ENCODE assay signal across 17 mouse cellular contexts in genomic region chr11:96843627-96844026, GRCm38 (mm10). TPM values are rescaled to one million over a fixed set of nuclear protein-coding genes. Genes with fewer than 3 reads are reported as not detected.
"Had no signal": no experiment of that assay in that cellular context is flagged by ENCODE, and none has a peak within 500 bp of the region (broad histone marks: within the 10 kb centered on the region; RNA-seq: fewer than 3 reads in every experiment).

No protein-coding gene starts in this region.

- H3K27ac ChIP-seq: neural tube, embryonic 13.5 days; neural tube, embryonic 15.5 days; stomach, embryonic 15.5 days; stomach, postnatal 0 days had no signal

- H3K9me3 ChIP-seq: neural tube, embryonic 13.5 days; neural tube, embryonic 15.5 days; stomach, embryonic 15.5 days had no signal

- H3K4me1 ChIP-seq: neural tube, embryonic 15.5 days; stomach, embryonic 15.5 days had no signal

- DNase-seq: retina, postnatal 1 day; right cerebral cortex, adult 18-20 months; right cerebral cortex, postnatal 14 days; right cerebral cortex, postnatal 25 days; right cerebral cortex, postnatal 4 days; spleen, adult 18-20 months; thymus, adult 18-20 months; thymus, adult 2 months; thymus, postnatal 14 days; thymus, postnatal 25 days; thymus, postnatal 36 days; thymus, postnatal 4 days had no signal

- H3K4me3 ChIP-seq: neural tube, embryonic 13.5 days; neural tube, embryonic 15.5 days; stomach, embryonic 15.5 days had no signal

- H3K9ac ChIP-seq: neural tube, embryonic 13.5 days; neural tube, embryonic 15.5 days; stomach, embryonic 15.5 days had no signal

- H3K36me3 ChIP-seq: neural tube, embryonic 13.5 days; neural tube, embryonic 15.5 days; stomach, embryonic 15.5 days had no signal

- H3K27me3 ChIP-seq: neural tube, embryonic 13.5 days; neural tube, embryonic 15.5 days; stomach, embryonic 15.5 days had no signal

- H3K4me2 ChIP-seq: neural tube, embryonic 13.5 days; neural tube, embryonic 15.5 days; stomach, embryonic 15.5 days had no signal

RNA-seq across cellular contexts. Expression of gene Copz2, which starts 6.0 kb away (rescaled TPM):
- total RNA-seq: neutrophil, adult 5-6 weeks had no signal
